Mouse (Mus musculus): ENCODE results near the gene Actr2.

Actr2 gene

GRCm38 (mm10) chr11:20013366-20013765 is 99.3 kb downstream of the Actr2 start:
- DNase-seq (ENCODE audit: low spot score in 2 of 2): no peak

All from cerebellum, postnatal 4 days (tissue).